Mouse (Mus musculus): ENCODE results near the gene Tgif1.

DNA sequence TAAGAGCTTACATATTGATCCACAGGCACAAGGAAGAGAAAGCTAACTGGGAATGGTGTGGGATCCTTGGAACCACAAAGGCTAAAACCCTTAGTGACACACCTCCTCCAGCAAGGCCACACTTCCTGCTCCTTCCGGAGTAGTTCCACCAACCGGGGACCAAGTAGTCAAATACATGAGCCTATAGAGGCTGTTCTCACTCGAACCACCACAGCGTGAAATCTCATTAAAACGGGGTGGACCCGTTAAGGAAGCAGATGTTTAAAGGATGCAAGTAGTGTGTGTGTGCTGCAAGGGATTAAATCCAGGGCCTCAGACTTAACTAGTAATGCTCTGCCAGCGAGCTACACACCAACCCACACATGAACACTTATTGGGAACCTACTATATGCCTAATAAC is 27.8 kb upstream of the Tgif1 start:
- TF ChIP-seq POLR2A (IDR thresholded peaks at IDR 0.05; ENCODE audit: low read depth, low read length), result no peak
- no peak for TF ChIP-seq CTCF (conservative IDR thresholded peaks at IDR 0.05; ENCODE audit: insufficient read depth, insufficient read length, low read depth, low read length)

Data from kidney, adult 2 months (tissue).